Comparison of ENCODE assay signal across 17 mouse cellular contexts in the genomic region with DNA sequence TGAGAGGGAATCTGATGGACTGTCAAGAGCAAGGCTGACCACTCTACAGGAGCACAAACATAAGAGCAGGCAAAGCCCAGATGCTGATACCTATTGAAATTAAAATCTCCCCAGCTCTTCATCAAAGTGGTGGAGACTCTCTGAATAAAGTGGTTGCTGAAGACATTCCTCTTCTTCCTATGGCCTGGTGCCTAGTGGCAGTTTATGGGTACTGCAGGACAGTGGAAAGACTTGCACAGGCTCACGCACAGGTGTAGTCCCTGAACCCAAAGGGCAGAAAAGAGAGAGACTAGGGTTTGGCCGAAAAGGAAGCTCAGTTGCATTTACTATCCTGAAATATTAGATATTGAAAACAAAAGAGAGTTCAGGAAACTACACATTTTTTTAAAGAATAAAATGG.
A peak's percentile ranks its signal among the peaks of the same experiment; 100 is the strongest.
DNase-seq lines count a peak whose midpoint lies in the region; ATAC-seq and TF ChIP-seq lines count a peak whose summit lies in the region.
"Had no signal": no experiment of that assay in that cellular context is flagged by ENCODE, and none has a peak within 500 bp of the region (broad histone marks: within the 10 kb centered on the region; RNA-seq: fewer than 3 reads in every experiment).

No protein-coding gene starts in this region.

- WGBS in kidney, postnatal 0 days, result 94% methylated on average over 2 of the region's 2 CpGs
- WGBS in kidney, embryonic 14.5 days, result 84% methylated on average over 2 of the region's 2 CpGs

- TF ChIP-seq CTCF in kidney, postnatal 0 days (IDR thresholded peaks at IDR 0.05; ENCODE audit: low read depth), result peak; percentile 33; the same call in 1 of the 2 replicates

- no peak for ATAC-seq in kidney, postnatal 0 days (replicated peaks; ENCODE audit: low FRiP score, low read depth)
- ATAC-seq in kidney, embryonic 14.5 days (ENCODE audit: low FRiP score, low TSS enrichment), result no peak
- ATAC-seq: forebrain, embryonic 14.5 days had no signal

- peak; percentile 15 for DNase-seq in embryo, embryonic 10 days (ENCODE audit: low spot score)
- no peak for DNase-seq in embryo, embryonic 11 days
- no peak for DNase-seq in kidney, postnatal 0 days (ENCODE audit: low spot score)
- DNase-seq in 3T3-L1 (ENCODE audit: low read depth, low spot score) (peak; percentile 6), NIH3T3 (ENCODE audit: low read depth) (peak; percentile 2)
- no peak for DNase-seq in urinary bladder, postnatal 4 days (ENCODE audit: low spot score in 2 of 2)
- no peak for DNase-seq in spleen, postnatal 10 days (ENCODE audit: low spot score in 2 of 2)
- DNase-seq: adrenal gland, postnatal 25 days; cerebellum, adult 2 months; heart, adult 11 months; liver, embryonic 13.5 days; lung, postnatal 14 days; right cerebral cortex, postnatal 14 days; thymus, postnatal 36 days had no signal

- H3K27ac ChIP-seq in kidney, postnatal 0 days, result no peak overlapping the region
- H3K27ac ChIP-seq in kidney, embryonic 14.5 days (ENCODE audit: low read depth, low read length), result no peak overlapping the region
- H3K27ac ChIP-seq: liver, embryonic 13.5 days; neural tube, embryonic 12.5 days had no signal

- H3K4me3 ChIP-seq in kidney, postnatal 0 days (replicated peaks; ENCODE audit: low read depth, low read length), result no peak overlapping the region
- no peak overlapping the region for H3K4me3 ChIP-seq in kidney, embryonic 14.5 days (ENCODE audit: low read length)
- H3K4me3 ChIP-seq: liver, embryonic 13.5 days; neural tube, embryonic 12.5 days had no signal

- H3K27me3 ChIP-seq in kidney, postnatal 0 days (ENCODE audit: insufficient read depth, low read length), result no peaks in the 10 kb centered on the region
- no peaks in the 10 kb centered on the region for H3K27me3 ChIP-seq in kidney, embryonic 14.5 days (ENCODE audit: control insufficient read depth, insufficient read depth, low read length)
- H3K27me3 ChIP-seq: liver, embryonic 13.5 days; neural tube, embryonic 12.5 days had no signal

- H3K9ac ChIP-seq in kidney, postnatal 0 days (ENCODE audit: low read depth, low read length), result no peak overlapping the region
- H3K9ac ChIP-seq in kidney, embryonic 14.5 days (ENCODE audit: low read depth, low read length), result no peak overlapping the region
- H3K9ac ChIP-seq: liver, embryonic 13.5 days; neural tube, embryonic 12.5 days had no signal

- H3K36me3 ChIP-seq in kidney, postnatal 0 days (ENCODE audit: insufficient read depth, low read length), result no peaks in the 10 kb centered on the region
- H3K36me3 ChIP-seq in kidney, embryonic 14.5 days (ENCODE audit: control insufficient read depth, insufficient read depth, low read length), result no peaks in the 10 kb centered on the region
- H3K36me3 ChIP-seq: liver, embryonic 13.5 days; neural tube, embryonic 12.5 days had no signal

- H3K4me2 ChIP-seq in kidney, postnatal 0 days (ENCODE audit: low read length), result no peak overlapping the region
- H3K4me2 ChIP-seq in kidney, embryonic 14.5 days (replicated peaks; ENCODE audit: low read depth, low read length), result no peak overlapping the region
- H3K4me2 ChIP-seq: liver, embryonic 13.5 days; neural tube, embryonic 12.5 days had no signal

- H3K9me3 ChIP-seq in kidney, postnatal 0 days (replicated peaks; ENCODE audit: low read length), result no peaks in the 10 kb centered on the region
- H3K9me3 ChIP-seq in kidney, embryonic 14.5 days (ENCODE audit: control insufficient read depth, low read length), result no peaks in the 10 kb centered on the region
- H3K9me3 ChIP-seq: liver, embryonic 13.5 days; neural tube, embryonic 12.5 days had no signal

- no peaks in the 10 kb centered on the region for H3K4me1 ChIP-seq in kidney, postnatal 0 days (replicated peaks; ENCODE audit: insufficient read depth, low read length)
- no peaks in the 10 kb centered on the region for H3K4me1 ChIP-seq in kidney, embryonic 14.5 days (ENCODE audit: control insufficient read depth, insufficient read depth, low read length)
- H3K4me1 ChIP-seq: liver, embryonic 13.5 days; neural tube, embryonic 12.5 days had no signal

Comparison
In these comparisons a context has a peak if more than half of its experiments do, and no peak if none do; other contexts are left out.
1. DNase-seq: peak in embryo, embryonic 10 days (single experiment), 3T3-L1 (single experiment) and NIH3T3 (single experiment); none in embryo, embryonic 11 days (single experiment), kidney, postnatal 0 days (single experiment), urinary bladder, postnatal 4 days (0 of 2) and spleen, postnatal 10 days (0 of 2).